Comparison of ENCODE assay signal across 19 mouse cellular contexts in genomic region chr19:47487572-47487971, GRCm38 (mm10). TPM values are rescaled to one million over a fixed set of nuclear protein-coding genes. Genes with fewer than 3 reads are reported as not detected.
DNase-seq lines count a peak whose midpoint lies in the region; ATAC-seq and TF ChIP-seq lines count a peak whose summit lies in the region.
"Had no signal": no experiment of that assay in that cellular context is flagged by ENCODE, and none has a peak within 500 bp of the region (broad histone marks: within the 10 kb centered on the region; RNA-seq: fewer than 3 reads in every experiment).

No protein-coding gene starts in this region.

- H3K27me3 ChIP-seq in heart, embryonic 10.5 days (ENCODE audit: insufficient read depth, poor library complexity, severe bottlenecking): no peaks in the 10 kb centered on the region
- H3K27me3 ChIP-seq in myocyte (ENCODE audit: control insufficient read depth, insufficient read depth, insufficient read length): no peaks in the 10 kb centered on the region
- no peaks in the 10 kb centered on the region for H3K27me3 ChIP-seq in intestine, embryonic 15.5 days (replicated peaks)
- H3K27me3 ChIP-seq: embryonic facial prominence, embryonic 13.5 days; embryonic facial prominence, embryonic 15.5 days; forebrain, embryonic 12.5 days had no signal

- H3K9me3 ChIP-seq in heart, embryonic 10.5 days: no peaks in the 10 kb centered on the region
- H3K9me3 ChIP-seq in intestine, embryonic 15.5 days: no peaks in the 10 kb centered on the region
- H3K9me3 ChIP-seq: embryonic facial prominence, embryonic 15.5 days; forebrain, embryonic 12.5 days had no signal

- TF ChIP-seq POLR2A in myocyte (IDR thresholded peaks at IDR 0.05; ENCODE audit: insufficient read length, low read depth): no peak

- DNase-seq in heart, adult 11 months: peak; percentile 86
- DNase-seq in heart, embryonic 10.5 days (ENCODE audit: low spot score): no peak
- no peak for DNase-seq in kidney, postnatal 4 days
- DNase-seq: cerebellum, adult 11 months; cerebellum, adult 18-20 months; cerebellum, adult 8-10 months; cerebellum, adult 9-11 months; cerebellum, postnatal 36 days; embryo, embryonic 11 days had no signal

- ATAC-seq in intestine, embryonic 15.5 days: no peak
- ATAC-seq: forebrain, embryonic 14.5 days; forebrain, embryonic 16.5 days had no signal

- peaks cover 30% of the 10 kb centered on the region for H3K4me1 ChIP-seq in heart, embryonic 10.5 days
- peaks cover 6% of the 10 kb centered on the region; the same call in 1 of the 2 replicates for H3K4me1 ChIP-seq in intestine, embryonic 15.5 days (replicated peaks)

- no peak overlapping the region for H3K9ac ChIP-seq in intestine, embryonic 15.5 days
- H3K9ac ChIP-seq: embryonic facial prominence, embryonic 13.5 days; embryonic facial prominence, embryonic 15.5 days; forebrain, embryonic 12.5 days had no signal

- no peaks in the 10 kb centered on the region for H3K36me3 ChIP-seq in heart, embryonic 10.5 days
- no peaks in the 10 kb centered on the region for H3K36me3 ChIP-seq in myocyte (ENCODE audit: control insufficient read depth, insufficient read depth)
- H3K36me3 ChIP-seq in intestine, embryonic 15.5 days: no peaks in the 10 kb centered on the region
- H3K36me3 ChIP-seq: embryonic facial prominence, embryonic 13.5 days; embryonic facial prominence, embryonic 15.5 days; forebrain, embryonic 10.5 days; forebrain, embryonic 12.5 days; G1E had no signal

- no peak overlapping the region for H3K4me3 ChIP-seq in heart, embryonic 10.5 days
- no peak overlapping the region for H3K4me3 ChIP-seq in myocyte
- H3K4me3 ChIP-seq in intestine, embryonic 15.5 days (replicated peaks): no peak overlapping the region
- H3K4me3 ChIP-seq: embryonic facial prominence, embryonic 13.5 days; embryonic facial prominence, embryonic 15.5 days; erythroblast, embryonic 14.5 days; forebrain, embryonic 10.5 days; forebrain, embryonic 12.5 days had no signal

- no peak overlapping the region for H3K27ac ChIP-seq in heart, embryonic 10.5 days
- no peak overlapping the region for H3K27ac ChIP-seq in intestine, embryonic 15.5 days
- H3K27ac ChIP-seq: embryonic facial prominence, embryonic 13.5 days; embryonic facial prominence, embryonic 15.5 days; forebrain, embryonic 10.5 days; forebrain, embryonic 12.5 days had no signal

- H3K4me2 ChIP-seq in myocyte (ENCODE audit: low read depth): peak overlapping the region; percentile 0
- no peak overlapping the region for H3K4me2 ChIP-seq in intestine, embryonic 15.5 days (replicated peaks)
- H3K4me2 ChIP-seq: embryonic facial prominence, embryonic 13.5 days; embryonic facial prominence, embryonic 15.5 days; forebrain, embryonic 12.5 days had no signal

- no peak overlapping the region for H3ac ChIP-seq in myocyte (ENCODE audit: control insufficient read depth, insufficient read length)

- H3K79me2 ChIP-seq in myocyte (ENCODE audit: control insufficient read depth, insufficient read depth): no peaks in the 10 kb centered on the region

- WGBS in heart, embryonic 10.5 days: 85% methylated on average over 9 of the region's 9 CpGs
- WGBS in intestine, embryonic 15.5 days: 83% methylated on average over 9 of the region's 9 CpGs

TF ChIP-seq in myocyte, 11 proteins besides CTCF, POLR2A, EP300 and RAD21:
- TF ChIP-seq REST (IDR thresholded peaks at IDR 0.05; ENCODE audit: insufficient read depth, insufficient read length) (no peak), E2F4 (IDR thresholded peaks at IDR 0.05; ENCODE audit: insufficient read depth) (no peak), TCF12 (IDR thresholded peaks at IDR 0.05; ENCODE audit: insufficient read depth, poor library complexity, severe bottlenecking) (peak; percentile 26), POLR2AphosphoS2 (IDR thresholded peaks at IDR 0.05; ENCODE audit: insufficient read length, low read depth) (no peak), MYOD1 (IDR thresholded peaks at IDR 0.05; ENCODE audit: control insufficient read depth in 1 of 3, insufficient read length in 2 of 3, low read depth in 2 of 3) (peak; percentile 21 to 98 (median 90)), USF1 (IDR thresholded peaks at IDR 0.05; ENCODE audit: low read depth) (no peak), MYOG (IDR thresholded peaks at IDR 0.05; ENCODE audit: control insufficient read depth in 1 of 3, insufficient read depth in 1 of 3, insufficient read length in 2 of 3, low read depth in 2 of 3) (peak; percentile 72 to 97 (median 75)), TCF3 (IDR thresholded peaks at IDR 0.05; ENCODE audit: insufficient read length, low read depth) (peak; percentile 35), MAX (IDR thresholded peaks at IDR 0.05; ENCODE audit: low read depth) (no peak), CEBPB (IDR thresholded peaks at IDR 0.05; ENCODE audit: insufficient read depth, poor library complexity, severe bottlenecking) (no peak), SRF (IDR thresholded peaks at IDR 0.05; ENCODE audit: control insufficient read depth, insufficient read length, low read depth) (no peak)

RNA-seq across cellular contexts. Expression of gene Sh3pxd2a, which starts 23.4 kb away (rescaled TPM):
- 3.4 and 3.9 TPM in 2 replicates for polyA plus RNA-seq in heart, embryonic 10.5 days (2016; fragmentation: Nextera tagmentation; extraction: Ambion mirVana)
- 59.5 TPM for polyA plus RNA-seq in myocyte (2012; fragmentation: generic; extraction: Trizol)
- 4.8 and 5.0 TPM in 2 replicates for polyA plus RNA-seq in intestine, embryonic 15.5 days (2015; fragmentation: Nextera tagmentation; extraction: Ambion mirVana)
- polyA plus RNA-seq: G1E had no signal

RNA-seq across cellular contexts. Expression of gene Stn1, which starts 49.7 kb away (rescaled TPM):
- polyA plus RNA-seq in heart, embryonic 10.5 days (2016; fragmentation: Nextera tagmentation; extraction: Ambion mirVana): 42.2 and 53.8 TPM in 2 replicates
- polyA plus RNA-seq in myocyte (2012; fragmentation: generic; extraction: Trizol): 43.9 TPM
- 43.8 and 44.8 TPM in 2 replicates for polyA plus RNA-seq in intestine, embryonic 15.5 days (2015; fragmentation: Nextera tagmentation; extraction: Ambion mirVana)

Comparison
In these comparisons a context has a peak if more than half of its experiments do, and no peak if none do; other contexts are left out.
1. RNA of gene Sh3pxd2a, which starts 23.4 kb away (polyA plus RNA-seq): 59.5 TPM in myocyte (single experiment); 4.8 to 5.0 TPM in intestine, embryonic 15.5 days and 3.4 to 3.9 TPM in heart, embryonic 10.5 days; every median in the first group is over 10 times any median in the second.